Mouse (Mus musculus) left cerebral cortex, adult 9 months (tissue): ENCODE measurements around the gene Klf17.
"Not testable (repeated sequence)": the region's sequence is repeated elsewhere in the genome, so short reads cannot be mapped to it uniquely, and the experiment has no call there.

ENCODE experiments used
- DNase-seq, 2 experiments: peaks; one replicate each; pipeline ENCODE4 v3.0.0; 2022; ENCODE audit warnings: low spot score in 2 of 2

Gene Klf17

DNA sequence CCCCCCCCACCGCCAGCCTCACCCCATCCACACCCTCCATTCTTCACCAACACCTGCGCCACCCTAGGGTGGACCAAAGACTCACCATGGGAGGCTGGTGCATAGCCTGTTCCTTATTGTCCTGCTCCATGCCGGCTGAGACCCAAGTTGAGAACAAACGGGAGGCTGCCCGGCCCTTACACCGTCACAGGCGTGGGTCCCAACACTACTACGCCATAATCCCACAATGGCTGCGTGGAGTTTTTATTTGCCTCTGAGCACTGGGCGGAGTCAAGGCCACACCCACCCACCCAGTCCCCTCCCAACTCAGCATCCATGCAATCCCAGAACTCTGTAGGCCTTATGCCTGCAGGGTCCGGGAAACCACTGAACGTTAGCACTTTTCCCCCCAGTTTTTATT lies at the start of gene Klf17:
Klf17 (minus strand) TSS at position 233 of the 400 bp plus-strand sequence.
- DNase-seq = no peak

DNA sequence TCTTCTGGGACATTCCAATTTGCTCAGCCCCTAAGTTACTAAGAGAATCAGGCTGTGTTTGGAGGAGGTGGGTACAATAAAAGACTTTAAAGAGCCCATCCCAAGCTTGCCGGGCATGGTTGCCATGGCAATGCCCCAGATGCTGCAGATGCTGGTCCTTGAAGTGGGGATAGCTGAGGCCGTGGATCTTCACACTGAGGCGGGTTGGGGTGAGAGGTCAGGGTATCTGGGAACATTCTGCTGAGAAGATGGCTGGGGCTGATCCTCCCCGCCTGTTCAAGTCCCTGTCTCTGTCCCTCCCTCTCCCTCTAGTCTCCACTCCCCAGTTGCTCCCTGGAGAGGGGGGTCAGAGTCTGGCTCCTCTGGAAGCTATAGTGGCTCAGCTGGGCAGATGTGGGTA lies 48.9 kb upstream of the Klf17 start:
- DNase-seq = no peak

DNA sequence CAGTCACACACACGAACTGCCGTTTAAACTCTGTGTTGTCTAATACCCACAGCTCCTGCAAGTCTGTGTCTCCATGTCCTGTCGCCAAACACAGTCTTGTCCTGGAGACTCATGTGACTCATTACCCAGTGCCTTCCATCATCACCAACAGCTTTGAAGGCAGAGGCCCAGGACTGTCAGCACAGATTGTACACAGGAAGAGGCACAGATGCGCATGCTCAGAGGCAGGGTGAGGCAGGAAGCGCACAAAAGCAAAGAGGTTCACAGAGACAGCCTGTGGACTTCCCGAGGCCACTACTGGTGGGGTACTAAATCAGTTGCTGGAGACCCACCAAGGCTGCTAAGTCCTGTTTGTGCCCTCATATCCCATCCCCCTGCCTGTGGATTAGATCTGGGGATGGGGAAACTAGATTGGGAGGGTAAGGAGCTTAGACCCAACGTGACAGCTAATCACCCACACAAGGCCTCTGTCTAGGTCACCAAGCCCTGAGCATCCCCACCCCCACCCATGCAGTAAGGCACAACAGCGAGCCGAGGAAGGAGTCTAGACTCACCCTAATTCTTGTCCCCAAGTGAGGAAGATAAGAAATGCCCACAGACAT lies 48.2 kb upstream of the Klf17 start:
- DNase-seq = no peak

DNA sequence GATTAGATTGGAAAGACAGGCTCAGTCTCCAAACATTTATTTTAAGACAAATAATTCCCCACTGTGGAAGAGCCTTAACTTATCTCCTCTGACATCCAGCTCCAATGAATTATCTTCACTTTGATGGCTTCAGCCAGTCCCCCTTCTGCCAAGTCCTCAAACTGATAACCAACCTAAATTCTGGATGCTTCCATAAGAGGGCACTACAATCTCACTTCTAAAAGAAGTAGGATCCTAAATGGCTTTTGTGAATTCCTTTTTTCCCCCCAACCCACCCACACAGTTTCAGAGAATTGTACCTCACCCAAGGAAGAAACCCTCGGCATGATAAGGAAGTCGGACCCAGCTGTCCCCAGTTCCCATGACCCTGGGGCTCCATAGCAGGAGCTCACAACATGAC lies 45.5 kb upstream of the Klf17 start:
- no peak for DNase-seq

DNA sequence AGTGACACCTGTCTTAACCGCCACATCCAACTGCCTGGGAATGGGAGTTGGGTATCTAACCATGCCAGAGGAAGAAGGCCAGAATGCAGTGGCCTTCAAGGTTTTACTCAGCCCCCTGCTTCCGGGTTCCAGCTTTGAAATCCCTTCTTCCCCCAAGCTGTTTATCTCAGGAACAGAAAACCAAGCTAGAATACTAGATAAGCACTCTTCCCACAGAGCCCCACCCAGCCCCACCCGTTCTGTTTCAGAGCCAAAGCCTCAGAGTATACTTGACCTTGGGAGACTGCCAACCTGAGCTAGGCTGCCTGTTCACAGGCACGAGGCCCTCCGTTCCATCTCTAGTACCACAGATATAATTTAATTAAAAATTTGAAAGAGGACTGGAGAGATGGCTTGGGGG lies 41.5 kb upstream of the Klf17 start:
- no peak for DNase-seq

DNA sequence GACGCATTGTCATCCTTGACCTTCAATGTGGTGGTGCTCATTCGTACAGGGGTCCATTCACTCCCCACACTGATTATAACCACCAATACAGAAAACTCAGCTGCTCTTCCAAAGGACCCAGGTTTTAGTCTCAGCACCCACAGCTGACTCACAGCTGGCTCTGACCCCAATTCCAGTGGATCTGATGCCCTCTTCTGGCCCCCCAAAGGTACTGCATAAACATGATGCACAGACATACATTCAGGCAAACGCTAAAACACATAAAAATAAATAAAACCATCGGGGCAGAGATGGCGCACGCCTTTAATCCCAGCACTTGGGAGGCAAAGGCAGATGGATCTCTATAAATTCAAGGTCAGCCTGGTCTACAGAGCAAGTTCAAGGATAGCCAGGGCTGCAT lies 34.5 kb upstream of the Klf17 start:
- no peak for DNase-seq

DNA sequence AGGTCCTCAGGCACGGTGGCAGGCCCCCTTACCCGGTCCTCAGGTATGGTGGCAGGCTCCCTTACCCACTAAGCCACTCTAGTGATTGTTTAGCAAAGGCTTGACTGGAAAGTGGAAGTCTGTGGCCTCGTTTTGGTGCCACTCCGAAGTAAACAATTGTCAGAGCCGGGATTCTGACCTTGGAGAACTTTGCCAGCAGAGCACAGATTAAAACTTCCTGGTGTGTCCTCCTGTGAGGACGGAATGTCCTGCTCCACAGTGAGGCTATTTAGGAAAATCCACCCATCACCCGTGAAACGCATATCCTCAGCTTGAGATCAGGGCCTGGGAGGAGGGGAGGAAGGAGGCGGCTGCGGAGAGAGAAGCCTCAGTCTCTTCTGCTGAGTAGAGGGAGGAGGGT lies 22.9 kb upstream of the Klf17 start:
- no peak for DNase-seq

DNA sequence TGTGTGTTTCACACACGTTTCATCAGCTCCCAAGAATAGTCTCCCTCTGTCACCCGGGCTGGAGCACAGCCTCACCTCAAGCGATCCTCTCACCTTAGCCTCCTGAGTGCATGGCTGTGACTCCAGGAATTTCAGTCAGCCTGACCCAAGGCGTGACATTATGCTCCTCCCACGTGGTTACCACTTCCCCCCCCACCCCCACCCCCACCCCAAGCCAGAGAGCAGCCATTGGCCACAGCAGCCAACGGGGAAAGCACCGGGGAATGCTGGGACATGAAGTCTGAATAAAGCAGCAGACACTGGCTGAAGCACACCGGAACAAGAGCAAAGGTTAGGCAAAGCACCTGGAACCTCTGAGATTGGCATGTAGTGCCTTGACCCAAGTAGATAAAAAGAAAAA lies 21.5 kb upstream of the Klf17 start:
- no peak for DNase-seq

DNA sequence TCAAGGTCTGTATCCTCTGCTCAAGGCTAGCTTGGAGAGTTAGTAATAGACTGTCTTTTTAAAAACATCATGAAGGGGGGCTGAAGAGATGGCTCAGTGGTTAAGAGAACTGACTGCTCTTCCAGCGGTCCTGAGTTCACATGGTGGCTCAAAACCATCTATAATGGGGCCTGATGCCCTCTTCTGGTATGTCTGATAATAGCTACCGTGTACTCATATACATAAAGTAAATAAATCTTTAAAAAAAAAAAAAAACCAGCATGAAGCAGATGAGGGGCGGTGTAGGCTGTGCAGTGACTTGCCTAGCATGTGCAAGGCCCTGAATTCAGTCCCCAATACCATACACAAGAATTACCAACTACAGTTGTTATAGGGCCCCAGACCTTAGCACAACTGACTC lies 17.5 kb upstream of the Klf17 start:
- DNase-seq = no peak

DNA sequence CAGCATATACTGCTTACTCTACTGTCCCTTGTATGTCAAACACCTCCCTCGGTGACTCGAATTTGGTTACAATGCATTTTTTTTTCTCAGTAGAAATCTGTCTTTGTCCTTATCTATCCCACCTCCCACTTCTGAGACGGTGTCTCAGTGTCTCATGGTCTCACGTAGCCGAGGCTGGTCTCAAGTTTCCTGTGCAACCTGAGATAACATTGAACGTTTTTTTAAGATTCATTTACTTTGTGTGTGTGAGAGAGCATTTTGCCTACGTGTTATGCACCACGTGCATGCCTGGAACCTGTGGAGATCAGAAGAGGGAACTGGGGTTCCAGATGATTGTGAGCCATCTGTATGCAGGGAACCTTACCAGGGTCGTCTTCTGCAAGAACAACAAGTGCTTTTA lies 7.5 kb upstream of the Klf17 start:
- DNase-seq = no peak

DNA sequence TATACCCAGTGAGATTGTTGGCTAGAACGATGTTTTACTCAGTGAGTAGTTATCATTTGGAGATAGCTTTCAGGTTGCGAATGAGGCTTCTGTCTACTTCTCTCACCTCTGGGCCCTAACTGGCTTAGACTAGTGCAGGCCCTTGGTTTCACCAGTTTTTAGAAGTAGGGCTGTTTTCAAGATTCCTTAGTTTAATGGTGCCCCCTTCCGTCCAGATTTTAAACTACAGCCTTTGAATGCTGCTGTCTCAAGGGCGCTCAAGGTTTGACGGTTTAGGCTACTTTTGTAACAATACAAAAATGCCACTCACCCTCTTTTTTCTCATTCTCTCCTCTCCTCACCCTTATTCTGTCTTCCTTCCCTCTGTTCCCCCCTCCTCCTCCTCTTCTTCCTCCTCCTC lies 5.5 kb upstream of the Klf17 start:
- DNase-seq = peak; percentile 8 to 83

DNA sequence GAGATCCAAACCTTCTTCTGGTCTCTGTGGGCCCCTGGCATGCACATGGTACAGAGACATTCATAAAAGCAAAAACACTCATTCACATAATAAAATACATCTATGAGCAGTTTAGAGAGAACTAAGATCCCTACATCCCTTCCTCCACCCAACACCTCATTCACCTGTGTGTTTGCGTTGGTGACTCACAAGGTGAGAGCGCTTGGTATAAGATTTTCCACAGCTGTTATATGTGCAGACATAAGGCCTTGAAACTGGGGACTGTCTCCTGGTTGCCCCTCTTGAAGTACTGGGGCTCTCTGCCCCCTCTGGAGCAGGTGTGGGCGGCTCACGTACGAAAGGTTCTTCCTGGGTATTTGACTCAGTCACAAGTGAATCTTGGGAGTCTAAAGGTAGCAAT lies 5.3 kb downstream of the Klf17 start:
- no peak for DNase-seq

DNA sequence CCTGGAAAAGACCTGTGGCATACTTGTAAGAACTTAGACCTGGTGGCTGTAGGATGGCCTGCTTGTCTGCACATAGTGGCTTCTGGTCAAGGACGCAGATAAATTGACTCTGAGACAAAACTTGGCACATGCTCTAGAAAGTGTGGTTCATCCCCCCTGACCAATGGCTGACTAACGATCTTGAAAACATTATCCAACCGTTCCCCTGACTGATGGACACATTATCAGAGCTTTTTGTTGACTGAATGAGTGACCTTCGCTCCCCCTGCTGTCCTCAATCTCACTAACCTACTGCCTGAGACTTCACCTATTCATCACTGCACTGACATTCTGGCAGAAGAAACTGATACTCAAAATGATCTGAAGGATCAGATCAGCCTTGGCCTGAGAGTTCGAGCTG lies 13.0 kb downstream of the Klf17 start:
- DNase-seq = not testable (repeated sequence)

DNA sequence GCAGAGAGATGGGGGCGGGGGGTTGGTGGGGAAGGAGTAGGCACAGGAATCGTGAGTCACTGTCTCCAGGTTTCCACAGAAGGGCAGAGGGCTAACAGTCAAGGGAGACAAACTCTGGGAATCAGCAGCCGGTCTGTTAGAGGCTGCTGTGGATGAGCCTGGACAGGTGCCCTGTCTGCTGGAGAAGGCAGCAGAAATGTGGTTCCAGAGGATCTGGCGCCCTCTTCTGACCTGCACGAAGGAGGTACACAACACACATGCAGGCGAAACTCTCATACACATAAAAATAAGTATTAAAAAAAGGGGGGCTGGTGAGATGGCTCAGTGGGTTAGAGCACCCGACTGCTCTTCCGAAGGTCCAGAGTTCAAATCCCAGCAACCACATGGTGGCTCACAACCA lies 27.9 kb downstream of the Klf17 start:
- DNase-seq = no peak

DNA sequence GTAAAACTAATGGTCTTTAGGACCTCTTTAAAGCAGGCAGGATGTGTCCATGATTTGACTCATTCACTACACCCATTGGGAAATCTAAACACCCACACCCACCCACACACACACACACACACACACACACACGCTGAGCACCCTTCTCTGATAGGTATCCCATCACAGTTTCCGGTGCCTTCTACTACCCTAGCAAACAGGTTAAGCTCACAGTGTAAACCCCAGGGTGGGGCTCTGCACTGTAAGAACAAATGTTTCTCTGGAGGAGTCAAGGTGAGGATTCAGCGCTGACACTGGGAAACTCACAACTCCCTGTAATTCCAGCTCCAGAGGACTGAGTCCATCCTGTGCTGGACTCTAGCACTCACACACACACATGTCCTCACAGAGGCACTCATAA lies 33.5 kb downstream of the Klf17 start:
- DNase-seq = no peak

DNA sequence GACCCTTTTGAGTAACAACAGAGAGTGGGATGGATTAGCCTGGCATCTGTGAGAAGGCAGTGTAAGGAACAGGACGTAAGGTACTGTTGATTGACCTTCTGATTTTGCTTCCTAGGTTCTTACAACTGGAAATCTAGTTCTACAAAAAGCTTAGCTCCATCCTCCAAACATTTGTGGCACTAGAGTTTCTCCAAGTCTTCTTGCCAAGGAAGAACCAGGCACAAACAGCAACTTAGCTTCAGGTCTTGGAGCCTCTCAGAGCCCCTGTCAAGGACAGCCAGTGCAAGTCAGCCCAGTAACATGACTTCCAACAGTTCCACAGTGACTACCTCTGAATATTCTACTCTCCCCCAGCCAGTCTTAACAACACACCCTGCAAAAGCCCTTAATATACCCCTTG lies 41.3 kb downstream of the Klf17 start, which contains the start of gene Gm12845:
Gm12845 (plus strand) TSS at position 301 of the 400 bp plus-strand sequence.
- DNase-seq = no peak

DNA sequence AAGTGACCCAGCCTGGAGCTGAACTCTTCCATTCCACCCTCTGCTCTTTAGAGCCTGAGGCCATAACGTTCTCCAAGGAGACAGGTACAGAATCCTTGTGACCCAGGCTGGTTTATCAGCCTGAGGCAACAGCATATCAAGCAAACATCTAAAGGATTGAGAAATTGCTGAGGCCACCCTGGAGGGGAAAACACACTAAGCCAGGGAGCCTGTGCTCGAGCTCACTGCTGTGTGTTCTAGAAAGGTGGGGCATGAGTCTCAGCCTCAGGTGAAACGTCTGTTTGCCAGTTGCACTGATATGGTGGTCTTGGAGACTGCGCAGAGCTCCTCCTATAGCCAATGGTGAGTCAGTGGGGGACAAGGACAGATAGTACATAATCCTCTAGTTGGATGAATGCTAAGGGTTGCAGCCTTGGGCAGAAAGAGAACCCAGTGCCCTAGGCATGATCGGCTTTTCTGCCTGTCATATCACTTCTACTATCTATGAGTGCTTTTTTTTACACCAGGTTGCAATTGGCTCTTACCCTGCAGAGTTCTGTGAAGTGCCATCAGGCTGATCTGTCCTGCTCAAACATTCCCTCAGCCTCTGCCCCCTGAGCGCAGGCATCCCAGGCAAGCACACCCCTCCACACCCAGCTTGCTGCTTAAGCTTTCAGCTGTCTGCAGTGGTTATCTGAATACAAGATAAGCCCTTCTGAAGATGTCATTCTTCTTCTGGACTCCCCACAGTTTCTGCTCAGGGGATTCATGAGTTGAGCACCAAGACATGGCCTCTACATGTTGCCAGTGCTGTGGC lies 51.9 kb downstream of the Klf17 start:
- no peak for DNase-seq

DNA sequence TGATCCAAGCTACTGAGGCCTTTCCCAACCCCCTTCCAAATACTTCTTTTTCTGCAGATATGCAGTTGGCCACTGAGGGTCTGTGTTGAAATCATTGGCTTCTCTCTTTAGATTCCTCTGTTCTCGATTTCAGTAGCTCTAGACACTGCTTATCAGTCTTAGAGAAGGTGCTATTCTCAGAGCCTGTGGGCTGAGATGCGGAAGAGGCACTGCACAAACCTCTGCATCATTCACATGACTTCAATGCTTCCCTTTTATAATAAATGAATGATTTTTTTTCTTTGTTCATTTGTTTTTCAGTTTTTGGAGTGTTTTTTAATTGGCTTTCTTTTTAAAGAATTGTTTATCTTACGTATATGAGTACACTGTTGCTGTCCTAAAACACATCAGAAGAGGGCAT lies 53.1 kb downstream of the Klf17 start:
- DNase-seq = no peak

DNA sequence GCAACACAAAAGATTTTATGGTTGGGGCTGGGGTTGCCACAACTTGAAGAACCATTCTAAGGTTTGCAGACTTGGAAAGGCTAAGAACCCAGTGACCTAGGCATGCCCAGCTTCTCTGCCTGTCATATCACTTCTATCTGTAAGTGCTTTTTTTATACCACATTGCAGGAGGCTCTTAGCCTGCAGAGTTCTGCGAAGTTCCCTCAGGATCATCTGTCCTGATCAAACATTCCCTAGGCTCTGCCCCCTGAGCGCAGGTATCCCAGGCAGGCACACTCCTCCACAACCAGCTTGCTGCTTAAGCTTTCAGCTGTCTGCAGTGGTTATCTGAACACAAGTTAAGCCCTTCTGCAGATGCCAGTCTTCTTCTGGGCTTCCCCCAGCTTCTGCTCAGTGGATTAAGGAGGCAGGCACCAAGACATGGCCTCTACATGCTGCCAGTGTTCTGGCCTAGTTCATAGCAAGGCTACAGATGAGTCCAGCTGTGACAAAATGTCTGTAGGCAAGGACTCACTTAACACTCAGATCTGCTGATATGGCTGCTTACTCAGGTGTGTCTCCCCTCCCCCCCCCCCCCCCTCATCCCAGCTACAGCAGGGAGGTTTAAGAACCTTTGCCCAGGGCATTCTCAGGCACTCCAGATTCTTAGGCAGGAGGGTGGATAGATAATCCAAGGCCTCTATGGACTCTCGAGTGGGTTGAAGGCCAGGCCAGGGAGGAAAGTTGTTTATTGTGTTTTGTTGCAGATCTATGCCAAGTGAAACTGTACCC lies 56.5 kb downstream of the Klf17 start:
- no peak for DNase-seq
